8 mouse cellular contexts compared by ENCODE assay signal in the genomic region with DNA sequence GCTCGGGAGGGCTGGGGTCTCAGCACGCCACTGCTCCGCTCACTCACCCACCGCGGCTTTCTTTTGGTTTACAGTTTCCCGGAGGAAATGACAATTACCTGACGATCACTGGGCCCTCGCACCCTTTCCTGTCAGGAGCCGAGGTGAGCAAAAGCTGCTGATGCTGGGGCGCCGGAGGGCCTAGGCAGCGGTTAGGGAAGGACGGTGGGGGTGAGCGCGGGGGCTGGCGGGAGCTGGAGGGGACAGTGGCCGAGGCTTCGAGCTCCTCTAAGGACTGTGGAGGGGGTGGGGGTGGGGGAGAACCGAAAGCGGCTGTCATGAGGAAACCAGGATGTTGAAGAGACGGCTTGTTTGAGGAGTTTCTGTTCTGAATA. TPM values are rescaled to one million over a fixed set of nuclear protein-coding genes. Genes with fewer than 3 reads are reported as not detected.
DNase-seq lines count a peak whose midpoint lies in the region; ATAC-seq and TF ChIP-seq lines count a peak whose summit lies in the region.

No protein-coding gene starts in this region.

- peak overlapping the region; percentile 86 for H3K4me3 ChIP-seq in heart, embryonic 13.5 days
- H3K4me3 ChIP-seq in MEL (ENCODE audit: control insufficient read depth in 1 of 2, insufficient read depth in 1 of 2, low read depth in 2 of 2, low read length in 2 of 2) = peak overlapping the region; percentile 60 to 97

- whole genome bisulfite sequencing in heart, embryonic 13.5 days = 0% methylated on average over 21 of the region's 21 CpGs

- peak overlapping the region; percentile 94 for H3K9ac ChIP-seq in heart, embryonic 13.5 days
- peak overlapping the region; percentile 84 for H3K9ac ChIP-seq in MEL (ENCODE audit: control insufficient read depth, low read depth, low read length, poor library complexity, severe bottlenecking)

- no peak for TF ChIP-seq CTCF in MEL (IDR thresholded peaks at IDR 0.05 in 2 of 3, conservative IDR thresholded peaks at IDR 0.05 in 1 of 3; ENCODE audit: control insufficient read depth in 1 of 3, insufficient read depth in 1 of 3, low read depth in 2 of 3, low read length in 3 of 3, poor library complexity in 1 of 3, severe bottlenecking in 1 of 3)

- no peak for DNase-seq in heart, postnatal 14 days
- no peak for DNase-seq in MEL (ENCODE audit: low read depth, low spot score)
- no peak for DNase-seq in thymus, adult 18-20 months
- DNase-seq in urinary bladder, postnatal 10 days (ENCODE audit: low spot score) = no peak
- no peak for DNase-seq in spleen, postnatal 10 days (ENCODE audit: low spot score in 2 of 2)

- H3K27ac ChIP-seq in heart, embryonic 13.5 days (replicated peaks) = peak overlapping the region; percentile 89
- peak overlapping the region; percentile 53 for H3K27ac ChIP-seq in MEL (ENCODE audit: control insufficient read depth, low read depth, low read length)

- no peak for TF ChIP-seq RAD21 in MEL (IDR thresholded peaks at IDR 0.05; ENCODE audit: low read depth, low read length)

- ATAC-seq in heart, embryonic 13.5 days (ENCODE audit: extremely low read depth, insufficient number of reproducible peaks, low FRiP score, low TSS enrichment) = no peak
- peak; percentile 43 for ATAC-seq in granulocyte monocyte progenitor cell, adult 5-6 weeks (replicated peaks; ENCODE audit: poor library complexity, severe bottlenecking)
- ATAC-seq in megakaryocyte progenitor cell, adult 5-6 weeks (replicated peaks; ENCODE audit: poor library complexity) = peak; percentile 21

- H3K27me3 ChIP-seq in heart, embryonic 13.5 days (replicated peaks) = no peaks in the 10 kb centered on the region
- no peaks in the 10 kb centered on the region for H3K27me3 ChIP-seq in MEL (ENCODE audit: control insufficient read depth in 1 of 2, insufficient read depth in 2 of 2, low read length in 2 of 2)

- no peak for TF ChIP-seq EP300 in MEL (IDR thresholded peaks at IDR 0.05; ENCODE audit: low read depth in 1 of 2, low read length in 2 of 2)

- H3K4me2 ChIP-seq in heart, embryonic 13.5 days = peak overlapping the region; percentile 82

- intact Hi-C loops in heart, postnatal 14 days (cut with DNase I) = loop anchor here (2.0 to 10.0 kb wide), 2 partner anchors 23 to 165 kb away; a partner anchor contains a TSS

- peaks cover 27% of the 10 kb centered on the region for H3K4me1 ChIP-seq in heart, embryonic 13.5 days
- H3K4me1 ChIP-seq in MEL (ENCODE audit: control insufficient read depth in 1 of 2, insufficient read depth in 2 of 2, low read length in 2 of 2) = no peaks in the 10 kb centered on the region; a peak in 1 of 4 replicates

- H3K79me2 ChIP-seq in MEL (ENCODE audit: control insufficient read depth, insufficient read depth, low read length, poor library complexity) = peaks cover 31% of the 10 kb centered on the region

- H3K9me3 ChIP-seq in heart, embryonic 13.5 days = no peaks in the 10 kb centered on the region
- H3K9me3 ChIP-seq in MEL (replicated peaks; ENCODE audit: insufficient read depth, low read length) = no peaks in the 10 kb centered on the region

- H3K36me3 ChIP-seq in heart, embryonic 13.5 days = peaks cover 15% of the 10 kb centered on the region
- peaks cover 0 to 9% of the 10 kb centered on the region in 2 experiments; a peak in 2 of 4 replicates for H3K36me3 ChIP-seq in MEL (ENCODE audit: control insufficient read depth in 1 of 2, insufficient read depth in 2 of 2, low read length in 2 of 2)

- no peak for TF ChIP-seq POLR2A in MEL (IDR thresholded peaks at IDR 0.05; ENCODE audit: control insufficient read depth in 1 of 2, insufficient read depth in 1 of 2, low read depth in 1 of 2, low read length in 2 of 2, poor library complexity in 1 of 2)

TF ChIP-seq in MEL, 35 proteins besides CTCF, POLR2A, EP300 and RAD21:
- TF ChIP-seq MXI1 (IDR thresholded peaks at IDR 0.05; ENCODE audit: low read depth, low read length) = peak; percentile 43; the same call in 1 of the 2 replicates
- TF ChIP-seq MYC (IDR thresholded peaks at IDR 0.05; ENCODE audit: low read depth, low read length) = 0 out of 2 replicates have a peak, but pooled peaks have one; percentile 45
- 0 out of 2 replicates have a peak, but pooled peaks have one; percentile 29 for TF ChIP-seq MAX (IDR thresholded peaks at IDR 0.05; ENCODE audit: low read length)
- TF ChIP-seq BHLHE40 (IDR thresholded peaks at IDR 0.05; ENCODE audit: borderline replicate concordance, low read depth, low read length) = no peak
- TF ChIP-seq E2F4 (IDR thresholded peaks at IDR 0.05; ENCODE audit: borderline replicate concordance, low read depth, low read length) = no peak
- TF ChIP-seq ZKSCAN1 (IDR thresholded peaks at IDR 0.05; ENCODE audit: low read depth, low read length) = no peak
- TF ChIP-seq MAFK (IDR thresholded peaks at IDR 0.05; ENCODE audit: borderline replicate concordance, low read depth, low read length) = 0 out of 2 replicates have a peak, but pooled peaks have one; percentile 5
- peak; percentile 49; the same call in 1 of the 2 replicates for TF ChIP-seq SIN3A (IDR thresholded peaks at IDR 0.05; ENCODE audit: low read length)
- 0 out of 2 replicates have a peak, but pooled peaks have one; percentile 5 for TF ChIP-seq GABPA (IDR thresholded peaks at IDR 0.05; ENCODE audit: low read depth, low read length)

RNA-seq across cellular contexts. Expression of a gene that starts 0.4 kb away (rescaled TPM):
- polyA plus RNA-seq in heart, embryonic 13.5 days (2015; fragmentation: Nextera tagmentation; extraction: Ambion mirVana) = 13.9 and 16.7 TPM in 2 replicates
- total RNA-seq in heart, postnatal 14 days (2021) = 1 to 10 TPM; 5.5 to 7.1 TPM
- 2.9 and 3.0 TPM in 2 replicates for total RNA-seq in MEL (2012; rRNA removed)
- 1 to 10 TPM in 1 of 2 experiments, not detected in 1; 5.9 TPM for polyA plus RNA-seq in MEL (2012; ENCODE audit: insufficient read depth in 1 of 2, insufficient read length in 2 of 2, low read depth in 1 of 2, low replicate concordance in 2 of 2, missing spikeins in 1 of 2)
- 10.5 and 21.9 TPM in 2 replicates for total RNA-seq in granulocyte monocyte progenitor cell, adult 5-6 weeks (2014; fragmentation: Nextera tagmentation)
- 4.1 and 8.7 TPM in 2 replicates for total RNA-seq in granulocyte monocyte progenitor cell, adult 5-6 weeks (2017)
- 6.5 and 8.1 TPM in 2 replicates for total RNA-seq in megakaryocyte progenitor cell, adult 5-6 weeks (2015)
- total RNA-seq in megakaryocyte progenitor cell, adult 5-6 weeks (2017) = 3.7 and 5.0 TPM in 2 replicates

RNA-seq across cellular contexts. Expression of a gene that starts 0.8 kb away (rescaled TPM):
- polyA plus RNA-seq in heart, embryonic 13.5 days (2015; fragmentation: Nextera tagmentation; extraction: Ambion mirVana) = 32.6 and 40.4 TPM in 2 replicates
- total RNA-seq in heart, postnatal 14 days (2021) = 10 to 100 TPM; 35.5 to 36.7 TPM
- total RNA-seq in MEL (2012; rRNA removed) = 35.1 and 39.0 TPM in 2 replicates
- 10 to 100 TPM in 1 of 2 experiments, not detected in 1; 42.2 TPM for polyA plus RNA-seq in MEL (2012; ENCODE audit: insufficient read depth in 1 of 2, insufficient read length in 2 of 2, low read depth in 1 of 2, low replicate concordance in 2 of 2, missing spikeins in 1 of 2)
- 44.1 and 47.1 TPM in 2 replicates for total RNA-seq in granulocyte monocyte progenitor cell, adult 5-6 weeks (2014; fragmentation: Nextera tagmentation)
- 43.1 and 45.9 TPM in 2 replicates for total RNA-seq in granulocyte monocyte progenitor cell, adult 5-6 weeks (2017)
- 34.0 and 35.8 TPM in 2 replicates for total RNA-seq in megakaryocyte progenitor cell, adult 5-6 weeks (2015)
- total RNA-seq in megakaryocyte progenitor cell, adult 5-6 weeks (2017) = 41.2 and 43.0 TPM in 2 replicates

RNA-seq across cellular contexts. Expression of a gene that starts 22.2 kb away (rescaled TPM):
- polyA plus RNA-seq in heart, embryonic 13.5 days (2015; fragmentation: Nextera tagmentation; extraction: Ambion mirVana) = 17.6 and 18.7 TPM in 2 replicates
- 10 to 100 TPM; 50.1 to 51.9 TPM for total RNA-seq in heart, postnatal 14 days (2021)
- total RNA-seq in MEL (2012; rRNA removed) = 46.5 and 47.5 TPM in 2 replicates
- 10 to 100 TPM; 73.5 to 85.6 TPM for polyA plus RNA-seq in MEL (2012; ENCODE audit: insufficient read depth in 1 of 2, insufficient read length in 2 of 2, low read depth in 1 of 2, low replicate concordance in 2 of 2, missing spikeins in 1 of 2)
- total RNA-seq in granulocyte monocyte progenitor cell, adult 5-6 weeks (2014; fragmentation: Nextera tagmentation) = 71.1 and 96.4 TPM in 2 replicates
- 60.1 and 63.5 TPM in 2 replicates for total RNA-seq in granulocyte monocyte progenitor cell, adult 5-6 weeks (2017)
- total RNA-seq in megakaryocyte progenitor cell, adult 5-6 weeks (2015) = 78.7 and 79.5 TPM in 2 replicates
- 43.7 and 57.7 TPM in 2 replicates for total RNA-seq in megakaryocyte progenitor cell, adult 5-6 weeks (2017)

RNA-seq across cellular contexts. Expression of a gene that starts 25.2 kb away (rescaled TPM):
- polyA plus RNA-seq in heart, embryonic 13.5 days (2015; fragmentation: Nextera tagmentation; extraction: Ambion mirVana) = 27.9 and 28.2 TPM in 2 replicates
- 10 to 100 TPM; 19.1 to 19.5 TPM for total RNA-seq in heart, postnatal 14 days (2021)
- total RNA-seq in MEL (2012; rRNA removed) = 40.3 and 49.8 TPM in 2 replicates
- polyA plus RNA-seq in MEL (2012; ENCODE audit: insufficient read depth in 1 of 2, insufficient read length in 2 of 2, low read depth in 1 of 2, low replicate concordance in 2 of 2, missing spikeins in 1 of 2) = 10 to 100 TPM in 1 of 2 experiments, not detected in 1; 50.7 TPM
- 47.6 and 54.5 TPM in 2 replicates for total RNA-seq in granulocyte monocyte progenitor cell, adult 5-6 weeks (2014; fragmentation: Nextera tagmentation)
- total RNA-seq in granulocyte monocyte progenitor cell, adult 5-6 weeks (2017) = 33.6 and 33.7 TPM in 2 replicates
- total RNA-seq in megakaryocyte progenitor cell, adult 5-6 weeks (2015) = 49.6 and 50.3 TPM in 2 replicates
- 40.3 and 40.8 TPM in 2 replicates for total RNA-seq in megakaryocyte progenitor cell, adult 5-6 weeks (2017)

RNA-seq across cellular contexts. Expression of a gene that starts 48.8 kb away (rescaled TPM):
- polyA plus RNA-seq in heart, embryonic 13.5 days (2015; fragmentation: Nextera tagmentation; extraction: Ambion mirVana) = 7.3 and 8.3 TPM in 2 replicates
- total RNA-seq in heart, postnatal 14 days (2021) = 1 to 10 TPM; 2.2 to 2.9 TPM
- total RNA-seq in MEL (2012; rRNA removed) = not detected in 2 replicates
- not detected for polyA plus RNA-seq in MEL (2012; ENCODE audit: insufficient read depth in 1 of 2, insufficient read length in 2 of 2, low read depth in 1 of 2, low replicate concordance in 2 of 2, missing spikeins in 1 of 2)
- 0.45 TPM in 1 of 2 replicates, not detected in the other for total RNA-seq in granulocyte monocyte progenitor cell, adult 5-6 weeks (2014; fragmentation: Nextera tagmentation)
- total RNA-seq in granulocyte monocyte progenitor cell, adult 5-6 weeks (2017) = 0.39 and 0.46 TPM in 2 replicates
- total RNA-seq in megakaryocyte progenitor cell, adult 5-6 weeks (2015) = 0.07 and 0.62 TPM in 2 replicates
- total RNA-seq in megakaryocyte progenitor cell, adult 5-6 weeks (2017) = 0.42 and 0.88 TPM in 2 replicates
